Mouse (Mus musculus) adrenal gland, adult 18-20 months (tissue): ENCODE results near the gene Prps1. TPM values are rescaled to one million over a fixed set of nuclear protein-coding genes. Genes with fewer than 3 reads are reported as not detected.
A peak's percentile ranks its signal among the peaks of the same experiment; 100 is the strongest.
"Not testable (repeated sequence)": the region's sequence is repeated elsewhere in the genome, so short reads cannot be mapped to it uniquely, and the experiment has no call there.

Experiments used
- DNase-seq, 2 experiments: peaks; one replicate each; pipeline ENCODE4 v3.0.0; 2021 to 2022; ENCODE audit warnings: low spot score in 2 of 2
- total RNA-seq, 2 experiments: library from RNA; stranded (reverse); gene quantifications; 1 replicate in 1 of 2; 2 replicates in 1 of 2; pipeline ENCODE4 v1.2.3; 2021

The Prps1 gene
- total RNA-seq, 2 experiments from 2014 or later: 16.2 to 25.5 TPM

DNA sequence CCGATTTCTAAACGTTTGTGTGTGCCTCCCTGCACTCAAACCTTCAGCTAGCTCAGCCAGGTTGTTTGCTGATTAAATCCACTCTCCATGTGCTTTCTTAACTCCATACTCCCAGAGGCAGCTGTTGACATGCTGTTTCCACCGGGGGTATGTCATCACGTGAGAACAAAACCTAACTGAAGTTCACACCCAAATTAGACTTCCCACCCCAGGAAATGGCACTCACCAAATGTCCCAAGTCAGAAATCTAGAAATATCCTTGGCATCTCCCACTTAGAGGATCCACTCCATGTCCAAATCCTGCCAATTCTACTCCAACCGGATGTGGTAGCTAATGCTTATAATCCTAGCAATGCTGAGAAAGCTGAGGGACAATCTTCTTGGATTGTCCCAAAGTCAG is 43.9 kb downstream of the Prps1 start:
- no peak for DNase-seq

DNA sequence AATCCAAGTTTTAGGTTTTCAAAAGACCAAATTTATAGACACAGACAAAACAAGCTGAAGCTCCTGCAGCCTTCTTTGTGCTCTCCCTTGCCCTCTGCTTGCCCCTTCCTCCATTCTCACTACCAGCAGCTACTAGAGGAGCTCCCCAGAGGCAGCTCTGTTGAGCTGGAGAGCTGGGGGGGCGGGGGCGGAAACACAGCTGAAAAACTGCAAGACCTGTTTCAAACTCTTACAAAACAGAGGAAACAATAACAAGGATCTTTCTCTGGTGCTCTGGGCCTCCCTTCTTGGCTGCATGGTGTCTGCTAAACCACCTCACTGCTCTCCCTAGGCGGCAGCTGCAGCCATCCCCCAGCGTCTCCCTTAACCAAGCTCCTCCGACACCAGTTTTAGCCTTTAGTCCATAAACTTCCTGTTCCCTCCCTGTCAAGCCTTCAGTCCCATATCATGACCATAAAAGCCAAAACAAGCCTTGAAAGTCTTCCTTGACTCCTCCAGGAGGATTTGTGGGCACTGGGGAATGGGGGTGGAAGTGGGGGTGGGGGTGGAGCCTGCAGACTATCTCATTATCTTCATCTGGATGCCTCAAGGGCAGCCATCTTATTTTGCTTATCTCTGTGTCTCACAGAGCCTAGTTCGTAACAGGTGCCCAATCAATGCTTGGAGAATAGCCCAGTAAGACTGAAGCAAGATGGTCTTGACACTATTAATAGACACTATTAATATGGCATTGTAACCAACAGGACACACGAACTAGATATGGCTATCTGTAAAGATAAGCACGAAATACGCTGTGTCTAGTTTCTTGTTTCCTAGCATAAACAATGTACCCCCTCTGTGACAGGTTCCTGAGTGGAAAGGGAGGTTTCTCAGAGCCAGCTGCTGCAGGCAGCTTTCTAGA is 45.2 kb downstream of the Prps1 start:
- no peak for DNase-seq

DNA sequence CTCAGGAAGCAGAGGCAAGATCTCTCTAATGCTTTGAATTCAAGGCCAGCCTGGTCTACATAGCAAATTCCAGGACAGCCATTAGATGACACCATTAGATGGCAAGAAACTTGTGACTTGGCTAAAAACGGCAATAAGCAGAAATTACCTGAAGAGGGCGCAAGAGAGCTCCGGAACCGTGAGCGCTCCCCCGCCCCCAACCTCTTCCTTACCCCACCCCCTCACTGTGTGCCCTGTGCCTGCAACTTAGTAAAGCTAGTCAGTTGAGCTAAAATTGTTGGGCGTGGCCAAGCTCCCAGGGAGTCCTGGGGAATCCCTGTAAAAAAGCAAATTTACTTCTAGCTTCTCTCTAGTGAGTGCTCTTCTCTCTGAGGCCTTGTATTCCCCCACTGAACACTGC is 47.5 kb downstream of the Prps1 start:
- peak; percentile 47 to 53 for DNase-seq

DNA sequence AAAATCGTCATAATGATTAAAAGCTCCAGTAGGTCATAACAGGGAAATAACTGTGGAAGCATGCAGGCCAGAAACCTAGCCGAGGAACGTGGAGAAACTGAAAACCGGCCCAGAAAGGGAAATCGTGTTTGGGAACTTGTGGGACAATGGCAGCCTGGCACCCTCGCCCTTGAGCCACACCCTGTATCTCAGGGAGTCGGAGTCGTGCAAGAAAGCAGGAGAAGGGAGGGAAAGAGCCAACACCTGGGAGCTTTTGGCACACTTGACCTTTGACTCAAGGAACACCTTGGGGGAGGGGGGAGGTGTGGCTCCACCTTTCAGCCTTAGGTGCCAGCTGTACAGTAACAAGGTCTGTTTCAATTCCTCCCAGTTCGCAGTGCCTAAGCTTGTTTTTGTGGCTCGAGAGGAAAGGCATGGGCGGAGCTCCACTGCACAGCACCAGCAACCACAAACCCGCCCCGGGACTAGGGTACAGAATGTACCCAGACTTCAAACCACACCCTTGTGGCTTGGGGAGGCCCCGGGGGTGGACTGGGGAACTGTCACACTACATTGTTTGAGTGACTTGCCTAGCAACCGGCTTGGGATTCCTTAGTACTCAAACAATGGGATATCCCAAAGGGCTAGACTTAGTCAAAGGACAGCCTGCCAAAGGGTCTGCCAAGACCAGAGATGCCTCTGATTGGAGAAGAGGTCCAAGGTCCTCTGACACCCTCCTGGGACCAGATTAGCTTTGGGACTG is 49.3 kb downstream of the Prps1 start:
- DNase-seq: peak in 1 of 2 experiments; percentile 44

DNA sequence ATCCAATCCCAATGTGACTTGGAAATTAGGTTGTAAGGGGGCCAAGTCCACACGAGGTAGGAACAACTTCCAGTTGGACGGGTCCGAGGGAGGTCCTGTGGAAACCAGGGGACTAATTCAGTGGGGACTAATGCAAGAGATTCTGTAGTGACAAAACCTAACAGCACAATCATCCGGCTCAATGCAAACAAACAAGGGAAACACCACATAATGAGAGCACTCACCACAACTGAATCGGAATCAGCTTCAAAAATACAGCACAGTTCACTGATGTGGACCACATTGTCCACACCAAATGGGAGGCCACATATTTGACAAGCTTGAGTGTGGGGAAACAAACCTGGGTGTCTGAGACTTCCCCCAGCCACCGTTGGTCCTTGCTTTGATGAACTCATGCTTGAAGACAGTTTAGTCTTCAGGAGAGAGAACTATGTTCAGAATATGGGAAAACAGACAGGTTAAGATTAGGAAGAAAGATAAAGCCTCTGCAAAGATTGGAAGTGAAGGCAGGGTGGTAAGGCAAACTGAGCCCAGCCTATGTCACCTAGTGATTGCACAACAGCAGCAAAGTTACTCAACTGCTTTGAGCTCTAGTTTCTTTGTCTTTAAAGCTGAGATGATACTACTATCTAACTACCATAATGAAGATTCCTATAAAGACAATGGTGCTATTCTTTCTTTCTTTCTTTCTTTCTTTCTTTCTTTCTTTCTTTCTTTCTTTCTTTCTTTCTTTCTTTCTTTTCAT is 50.2 kb downstream of the Prps1 start:
- no peak for DNase-seq

DNA sequence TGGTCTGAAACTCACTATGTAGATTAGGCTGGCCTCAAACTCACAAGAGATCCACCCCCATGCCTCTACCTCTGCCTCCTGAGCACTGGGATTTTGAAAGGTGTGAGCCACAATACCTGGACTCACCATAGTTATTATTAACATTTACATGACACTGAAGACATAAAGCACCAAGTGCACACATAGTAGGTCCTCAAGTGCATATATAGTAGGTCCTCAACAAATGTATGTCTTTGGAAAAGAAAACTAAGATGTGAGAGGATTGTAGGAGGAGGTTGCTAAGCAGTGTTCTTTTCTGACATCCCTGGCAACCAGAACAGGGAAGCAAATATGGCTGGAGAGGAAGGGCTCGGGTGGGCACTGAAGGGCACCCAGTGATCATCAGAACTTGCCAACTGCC is 51.0 kb downstream of the Prps1 start:
- DNase-seq: no peak

DNA sequence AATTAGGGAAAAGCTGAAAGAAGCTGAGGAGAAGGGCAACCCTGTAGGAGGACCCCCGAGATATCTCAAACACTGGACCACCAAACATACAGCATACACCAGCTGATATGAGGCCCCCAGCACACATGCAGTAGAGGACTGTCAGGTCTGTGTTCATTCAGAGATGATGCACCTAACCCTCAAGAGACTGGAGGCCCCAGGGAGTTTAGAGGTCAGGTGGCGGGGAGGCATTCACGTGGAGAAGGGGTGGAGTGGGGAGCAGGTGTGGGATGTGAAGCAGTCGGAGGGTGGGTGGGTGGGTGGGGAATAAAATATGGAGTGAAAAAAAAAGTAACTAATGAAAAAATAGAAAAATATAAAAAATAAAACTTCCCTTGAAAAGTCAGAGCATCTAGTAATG is 52.4 kb downstream of the Prps1 start:
- DNase-seq: not testable (repeated sequence)

DNA sequence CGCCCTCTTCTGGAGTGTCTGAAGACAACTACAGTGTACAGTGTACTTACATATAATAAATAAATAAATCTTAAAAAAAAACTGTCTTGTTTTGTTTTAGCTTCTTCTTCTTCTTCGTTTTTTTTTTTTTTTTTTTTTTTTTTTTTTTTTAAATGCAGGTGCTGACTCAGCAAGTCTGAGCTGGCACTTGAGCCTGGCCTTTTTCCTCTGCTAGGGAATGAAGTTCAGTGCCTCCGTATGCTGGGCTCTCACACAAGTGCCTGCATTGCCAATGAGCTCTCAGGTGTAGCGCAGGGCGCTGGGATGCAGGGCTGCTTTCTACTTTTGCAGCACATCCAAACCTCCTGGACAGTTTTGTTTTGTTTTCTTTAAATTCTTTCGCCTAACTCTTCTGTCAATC is 53.4 kb downstream of the Prps1 start:
- no peak for DNase-seq

DNA sequence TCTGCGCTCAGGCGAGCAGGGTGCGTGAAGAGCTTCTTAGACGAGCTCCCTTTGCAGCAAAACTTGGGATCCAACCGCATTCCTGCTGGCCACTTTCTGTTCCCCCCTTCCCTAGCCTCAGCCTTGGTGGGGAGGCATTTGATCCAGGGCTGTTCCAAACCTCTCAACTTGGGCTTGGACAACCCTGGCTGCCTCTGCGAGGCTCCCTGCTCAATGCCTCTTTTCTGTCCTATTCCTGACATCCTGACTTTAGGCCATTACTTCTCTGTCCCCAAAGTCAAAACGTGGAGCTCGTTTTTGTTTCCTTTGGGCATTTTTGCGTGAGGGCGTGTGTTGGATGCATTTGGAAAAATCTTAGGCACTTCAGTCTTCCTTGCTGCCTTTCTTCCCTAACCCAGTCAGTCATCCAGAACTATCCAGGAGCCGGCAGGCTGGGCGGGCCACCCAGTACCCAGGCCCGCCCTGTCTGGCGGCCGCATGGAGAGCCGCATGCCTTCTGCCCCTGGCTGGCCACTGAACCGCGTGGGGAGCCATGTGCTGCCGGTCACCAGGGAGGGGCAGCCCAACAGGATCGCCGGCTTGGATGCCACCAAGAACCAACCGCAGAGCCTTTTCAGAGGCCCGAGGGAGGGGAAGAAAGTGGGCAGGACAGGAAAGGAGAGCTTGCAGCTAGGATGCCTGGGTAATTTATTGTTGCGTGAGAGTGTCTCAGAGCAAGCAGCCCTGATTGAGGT is 54.5 kb downstream of the Prps1 start:
- DNase-seq: peak; percentile 59 to 66

DNA sequence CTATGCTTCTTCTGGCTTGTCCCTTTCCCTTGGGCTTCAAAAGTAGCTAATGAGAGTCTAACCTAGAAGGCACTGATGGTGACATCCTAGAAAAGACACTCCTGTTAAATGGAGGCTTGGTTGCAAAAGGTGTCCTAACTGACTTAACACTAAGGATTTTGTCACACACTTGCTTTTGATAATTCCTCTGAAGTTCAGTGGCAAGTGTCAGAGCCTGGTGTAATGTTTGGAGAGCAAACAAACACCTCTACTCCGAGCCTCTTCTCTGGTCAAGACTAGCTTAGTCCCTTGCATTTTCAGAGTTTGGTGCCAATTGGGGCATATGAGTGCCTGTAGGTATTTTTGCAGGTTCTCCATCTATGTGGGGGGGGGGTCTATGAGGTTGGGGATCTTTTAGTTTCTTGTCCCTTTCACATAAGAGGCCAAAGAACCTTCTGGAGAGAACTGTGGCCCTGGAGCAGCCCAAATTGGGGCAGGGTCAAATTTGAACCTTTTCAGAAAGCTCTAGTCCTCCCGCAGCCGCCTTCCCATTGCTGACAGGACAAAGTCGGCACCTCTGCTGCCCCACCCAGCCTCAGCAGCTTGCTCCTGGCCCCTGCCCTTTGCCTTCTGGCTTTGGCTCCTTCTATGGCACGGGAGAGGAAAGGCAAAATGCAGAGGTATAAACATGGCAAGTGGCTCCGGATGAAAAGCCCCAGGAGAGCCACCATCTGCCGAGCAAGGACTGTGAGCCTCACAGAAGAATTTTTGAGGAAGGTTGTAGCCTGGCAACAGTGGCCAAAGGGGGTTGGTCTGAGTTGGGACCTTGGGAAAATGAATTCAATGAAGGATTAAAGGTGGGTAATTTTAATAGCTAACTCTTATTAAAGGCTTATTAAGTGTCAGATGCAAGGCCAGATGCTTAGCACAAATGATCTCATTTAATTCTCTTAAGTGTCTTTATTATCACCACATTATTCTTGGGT is 55.6 kb downstream of the Prps1 start:
- DNase-seq: no peak

DNA sequence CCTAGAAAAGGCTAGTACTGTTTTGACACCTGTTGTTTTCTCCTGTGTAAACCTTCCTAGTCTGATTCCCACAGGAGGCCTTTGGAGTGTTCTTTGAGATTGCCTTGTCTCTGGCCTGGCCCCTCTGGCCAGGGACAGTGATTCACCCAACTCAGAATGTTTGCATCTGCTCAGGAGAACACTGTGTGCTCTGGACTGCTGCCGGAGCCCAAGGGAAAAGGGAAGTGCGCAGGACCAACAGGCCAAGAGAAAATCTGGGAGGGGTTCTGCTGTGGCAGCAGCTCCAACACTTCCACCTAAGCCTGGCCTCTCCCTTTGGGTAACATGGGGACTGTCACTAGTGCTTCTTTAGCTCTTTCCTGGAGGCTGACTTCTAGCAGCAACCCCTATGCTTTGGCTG is 57.0 kb downstream of the Prps1 start:
- peak in 1 of 2 experiments; percentile 32 for DNase-seq

DNA sequence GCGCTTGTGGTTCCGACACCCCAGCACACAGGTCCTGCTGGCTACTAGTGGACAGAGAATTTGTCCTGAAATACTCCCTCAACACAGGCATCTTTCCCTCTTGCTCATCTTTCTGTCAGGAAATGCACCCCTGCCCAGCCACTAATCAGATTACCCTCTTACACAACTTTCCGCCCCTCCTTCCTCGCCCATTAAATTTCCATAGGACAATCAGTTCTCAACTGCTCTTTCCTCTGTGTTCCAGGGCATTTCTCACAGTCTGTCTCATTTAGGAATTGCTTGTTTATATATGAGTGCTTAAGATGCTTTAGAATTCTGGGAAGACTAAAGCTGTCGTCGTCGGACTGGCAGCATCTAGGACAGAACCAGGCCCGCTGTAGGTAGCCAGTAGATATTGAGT is 61.9 kb downstream of the Prps1 start:
- no peak for DNase-seq

DNA sequence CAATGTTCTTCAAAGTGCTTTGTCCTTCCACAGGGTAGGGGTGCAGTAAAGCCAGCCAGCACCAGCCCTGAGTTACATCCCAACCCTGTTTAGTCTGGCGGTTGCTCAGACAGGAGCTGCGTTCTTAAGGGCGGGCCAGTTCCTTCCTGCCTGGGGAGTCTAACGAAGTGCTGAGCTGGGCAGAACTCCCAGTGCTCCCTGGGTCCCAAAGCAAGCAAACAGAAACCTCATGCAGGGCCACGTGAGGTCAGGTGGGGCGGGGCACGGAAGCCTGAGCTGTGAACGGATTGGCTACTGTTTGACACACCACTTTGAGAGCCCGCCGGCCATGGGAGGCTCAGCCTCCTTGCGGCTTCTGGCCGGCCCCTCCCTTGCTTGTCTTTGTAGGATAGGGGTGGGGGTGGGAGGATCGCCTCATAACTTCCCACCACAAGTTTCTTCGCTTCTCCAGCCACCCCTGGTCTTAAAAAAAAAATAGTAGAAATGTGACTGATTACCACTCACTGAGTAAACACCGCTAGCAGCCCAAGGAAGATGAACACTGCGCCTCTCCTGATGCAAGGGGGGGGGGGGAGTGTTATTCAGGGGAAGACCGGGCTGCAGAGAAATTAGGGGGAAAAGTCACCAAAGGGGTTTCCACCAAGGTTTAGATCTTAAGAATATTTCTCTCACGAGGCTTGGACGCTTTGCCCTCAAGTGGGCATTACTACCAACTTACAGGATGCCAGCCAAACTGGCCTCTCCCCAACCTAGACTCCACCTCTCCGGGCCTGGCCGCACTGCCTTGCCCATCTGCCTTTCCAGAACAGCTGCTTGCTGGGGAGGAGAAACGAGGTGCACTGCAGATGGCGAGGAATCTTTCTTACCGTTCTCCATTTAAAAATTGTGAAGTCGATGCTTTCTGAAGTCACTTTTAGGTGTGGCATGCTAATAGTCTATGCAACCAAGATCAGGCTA is 64.0 kb downstream of the Prps1 start:
- peak; percentile 80 for DNase-seq

DNA sequence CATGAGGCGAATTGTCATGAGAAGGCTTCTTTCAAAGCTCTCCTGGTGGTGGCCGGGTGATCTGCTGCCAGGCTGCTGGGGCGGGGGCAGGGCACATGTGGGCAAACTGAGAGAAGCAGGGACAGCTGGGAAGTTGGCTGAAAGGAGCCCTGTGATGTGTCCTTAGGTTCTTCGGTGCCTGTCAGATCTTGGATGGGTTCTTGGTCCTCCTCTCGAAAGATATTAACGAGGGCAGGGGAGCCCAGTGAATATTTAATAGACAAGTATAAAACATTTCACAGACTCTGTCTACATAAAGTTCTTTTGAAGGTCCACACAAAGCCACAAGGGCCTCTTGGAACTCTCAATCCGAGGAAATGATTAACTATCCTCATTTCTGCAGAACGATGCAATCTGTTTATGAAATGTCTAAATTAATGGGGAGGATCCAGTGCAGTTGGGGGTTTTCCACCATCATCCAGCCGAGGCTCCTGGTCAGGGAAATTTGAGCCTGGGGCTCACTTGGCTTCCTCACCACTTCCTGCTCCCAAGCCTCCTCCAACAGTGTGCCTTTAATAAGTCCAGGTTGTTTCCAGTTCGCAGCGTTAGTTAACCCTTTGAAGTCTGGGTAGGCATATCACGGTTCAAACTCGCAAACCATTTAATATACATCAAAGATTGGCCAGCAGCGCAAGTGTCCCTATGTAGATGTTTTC is 65.8 kb downstream of the Prps1 start:
- no peak for DNase-seq

DNA sequence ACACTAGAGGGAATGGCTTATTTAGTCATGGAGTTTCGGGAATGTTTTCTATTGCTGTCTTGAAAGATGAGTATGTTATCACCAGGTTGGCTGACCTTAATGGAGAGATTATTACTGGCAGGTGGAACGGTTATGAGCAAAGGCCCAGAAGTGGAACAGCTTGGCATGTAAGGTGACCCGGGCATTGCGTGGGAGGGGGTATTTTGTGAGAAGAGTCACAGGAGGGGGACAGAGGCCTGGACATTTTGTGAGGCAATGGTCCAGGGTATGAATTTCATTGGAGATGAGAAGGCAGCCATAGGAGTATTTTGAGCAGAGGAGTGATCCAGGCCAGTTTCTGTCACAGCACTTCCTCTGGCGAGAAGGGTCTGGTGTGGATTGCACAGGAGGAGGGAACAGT is 67.8 kb downstream of the Prps1 start:
- no peak for DNase-seq
